Mouse (Mus musculus) heart, postnatal 0 days (tissue): Measurements from ENCODE around the gene Slc35c1. TPM values are rescaled to one million over a fixed set of nuclear protein-coding genes. Genes with fewer than 3 reads are reported as not detected.

ENCODE experiments used
- ATAC-seq: fragments of 200-750 bp; cut with Nextera tagmentation; 2 replicates; pipeline ENCODE4 v1.8.0; 2017; ENCODE audit warnings: low read depth, moderate number of reproducible peaks, moderate library complexity; ENCODE audit not compliant: insufficient read depth
- DNase-seq: peaks from one replicate; pipeline ENCODE4 v3.0.0-alpha.2; 2016; ENCODE audit warnings: low spot score
- H3K27ac ChIP-seq: fragments of 300-500 bp; sonication (generic); 2 replicates; pipeline ENCODE4 v1.5.1; 2014; ENCODE audit warnings: low read depth, mild to moderate bottlenecking
- H3K27me3 ChIP-seq: fragments of 300-500 bp; sonication (generic); 2 replicates; pipeline ENCODE4 v1.6.1; 2014; ENCODE audit warnings: low read length, mixed read lengths; ENCODE audit not compliant: control insufficient read depth, insufficient read depth
- H3K36me3 ChIP-seq: fragments of 300-500 bp; sonication (generic); replicated peaks from 2 replicates; pipeline ENCODE4 v1.6.1; 2014; ENCODE audit warnings: low read length, mixed read lengths; ENCODE audit not compliant: control insufficient read depth, insufficient read depth
- H3K4me1 ChIP-seq: fragments of 300-500 bp; sonication (generic); 2 replicates; pipeline ENCODE4 v1.6.1; 2014; ENCODE audit warnings: antibody characterized with exemption; ENCODE audit not compliant: control insufficient read depth, insufficient read depth
- H3K4me2 ChIP-seq: fragments of 300-500 bp; sonication (generic); 2 replicates; pipeline ENCODE4 v1.6.1; 2014; ENCODE audit warnings: low read depth, mild to moderate bottlenecking, low read length, moderate library complexity
- H3K4me3 ChIP-seq: fragments of 300-500 bp; sonication (generic); 2 replicates; pipeline ENCODE4 v1.5.1; 2014; ENCODE audit warnings: low read depth, low read length
- H3K9ac ChIP-seq: fragments of 300-500 bp; sonication (generic); replicated peaks from 2 replicates; pipeline ENCODE4 v1.6.1; 2014; ENCODE audit warnings: low read depth, low read length, mixed read lengths
- H3K9me3 ChIP-seq: fragments of 300-500 bp; sonication (generic); replicated peaks from 2 replicates; pipeline ENCODE4 v1.6.1; 2016; ENCODE audit warnings: low read length; ENCODE audit not compliant: control insufficient read depth
- CTCF ChIP-seq: IDR thresholded peaks from 2 replicates; pipeline ENCODE4 v1.5.1; 2016; ENCODE audit warnings: antibody characterized with exemption, control low read depth, low read depth
- EP300 ChIP-seq: IDR thresholded peaks from 2 replicates; pipeline ENCODE4 v1.6.1; 2016; ENCODE audit warnings: antibody characterized with exemption, low read depth
- WGBS: fragments of 180-500 bp; shearing (Covaris S2); extraction: QIAGEN DNeasy Blood & Tissue Kit; methylation state at CpG from one replicate; pipeline ENCODE4 v1.1.7; 2014; 5-methylcytosine and 5-hydroxymethylcytosine counted together
- polyA plus RNA-seq: library from polyadenylated mRNA; unstranded; fragments of >200 nt; fragmentation: Nextera tagmentation; extraction: Ambion mirVana; gene quantifications from 2 replicates; pipeline ENCODE4 v1.2.1, GENCODE M21; 2015
- total RNA-seq: library from RNA; depleted of rRNA; stranded (reverse); fragments of >200 nt; gene quantifications from 2 replicates; pipeline ENCODE4 v1.2.3, GENCODE M21; 2014; ENCODE audit warnings: low replicate concordance

Slc35c1 gene
- total and polyA plus RNA-seq, 2 experiments from 2014 or later, result 4.6 to 5.0 TPM

- peak; percentile 60 for ATAC-seq
- H3K9me3 ChIP-seq, result no peaks in the 10 kb centered on the region
- 43% methylated on average over 9 of the region's 9 CpGs for WGBS
- H3K27ac ChIP-seq, result peak overlapping the region; percentile 90
- H3K4me2 ChIP-seq, result no peak overlapping the region
- peak; percentile 92 for DNase-seq
- H3K27me3 ChIP-seq, result no peaks in the 10 kb centered on the region
- no peak overlapping the region for H3K4me3 ChIP-seq
- H3K36me3 ChIP-seq, result peaks cover 43% of the 10 kb centered on the region
- H3K4me1 ChIP-seq, result peaks cover 62% of the 10 kb centered on the region
- H3K9ac ChIP-seq, result peak overlapping the region; percentile 20; the same call in 1 of the 2 replicates
- peak; percentile 22; the same call in 1 of the 2 replicates for TF ChIP-seq EP300
- TF ChIP-seq CTCF, result no peak
Observed at GRCm38 (mm10) chr2:92424462-92425308, 35.7 kb downstream of the Slc35c1 start.

GRCm38 (mm10) chr2:92423702-92424461 is 36.5 kb downstream of the Slc35c1 start:
- Histone ChIP-seq H3K9me3 (no peaks in the 10 kb centered on the region), H3K36me3 (peaks cover 51% of the 10 kb centered on the region), H3K27ac (peak overlapping the region; percentile 90), H3K4me3 (no peak overlapping the region), H3K4me2 (no peak overlapping the region), H3K27me3 (no peaks in the 10 kb centered on the region), H3K9ac (peak overlapping the region; percentile 24; the same call in 1 of the 2 replicates), H3K4me1 (peaks cover 54% of the 10 kb centered on the region)
- DNase-seq (peak; percentile 89), ATAC-seq (peak; percentile 91)
- WGBS, result 46% methylated on average over 9 of the region's 9 CpGs
- TF ChIP-seq CTCF (peak; percentile 21; the same call in 1 of the 2 replicates), EP300 (peak; percentile 79; the same call in 1 of the 2 replicates)

GRCm38 (mm10) chr2:92423156-92423555 is 37.2 kb downstream of the Slc35c1 start:
- H3K4me1 ChIP-seq, result peaks cover 48% of the 10 kb centered on the region
- DNase-seq, result no peak
- TF ChIP-seq EP300 (no peak), CTCF (no peak)
- peak overlapping the region; percentile 24; the same call in 1 of the 2 replicates for H3K9ac ChIP-seq
- peaks cover 59% of the 10 kb centered on the region for H3K36me3 ChIP-seq
- H3K4me3 ChIP-seq, result no peak overlapping the region
- WGBS, result 80% methylated on average over 9 of the region's 9 CpGs
- no peak; the same call in 1 of the 2 replicates for ATAC-seq
- H3K4me2 ChIP-seq, result no peak overlapping the region
- no peaks in the 10 kb centered on the region for H3K9me3 ChIP-seq
- no peaks in the 10 kb centered on the region for H3K27me3 ChIP-seq
- H3K27ac ChIP-seq, result peak overlapping the region; percentile 90

- no peak overlapping the region for H3K4me3 ChIP-seq
- H3K4me2 ChIP-seq, result no peak overlapping the region
- DNase-seq, result no peak
- H3K27ac ChIP-seq, result peak overlapping the region; percentile 90
- WGBS, result 61% methylated on average over 10 of the region's 10 CpGs
- TF ChIP-seq CTCF (peak; percentile 34), EP300 (no peak)
- H3K9me3 ChIP-seq, result no peaks in the 10 kb centered on the region
- peaks cover 43% of the 10 kb centered on the region for H3K4me1 ChIP-seq
- H3K36me3 ChIP-seq, result peaks cover 64% of the 10 kb centered on the region
- H3K9ac ChIP-seq, result 0 out of 2 replicates have a peak overlapping the region, but pooled peaks have one; percentile 24
- ATAC-seq, result no peak
- no peaks in the 10 kb centered on the region for H3K27me3 ChIP-seq
Observed at GRCm38 (mm10) chr2:92422388-92423135, 37.8 kb downstream of the Slc35c1 start.
